Mouse (Mus musculus): ENCODE results near the gene Golga2. TPM values are rescaled to one million over a fixed set of nuclear protein-coding genes. Genes with fewer than 3 reads are reported as not detected.
"Not testable (repeated sequence)": the region's sequence is repeated elsewhere in the genome, so short reads cannot be mapped to it uniquely, and the experiment has no call there.

Gene Golga2
- polyA plus RNA-seq, 1 experiment from 2014 or later: 22.2 TPM

DNA sequence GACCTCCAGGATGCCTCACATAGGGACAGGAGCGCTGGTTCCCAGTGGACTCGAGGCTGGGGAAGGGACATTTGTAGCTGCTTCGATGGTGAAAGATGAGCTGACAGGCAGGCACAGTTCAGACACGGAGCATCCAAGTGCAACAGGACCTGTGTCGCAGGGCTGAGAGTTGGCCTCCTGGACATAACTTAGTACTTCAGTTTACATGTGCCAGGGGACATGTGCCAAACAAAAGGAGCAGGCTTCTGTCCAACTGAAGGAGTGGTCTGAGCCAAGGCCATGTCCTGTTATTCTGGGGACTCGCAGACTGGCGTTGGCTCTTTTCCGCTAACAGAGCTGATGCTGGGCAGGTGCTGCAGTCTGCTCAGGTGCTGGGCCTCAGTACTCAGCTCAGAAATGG, 7.2 kb downstream of the Golga2 start:
- 72% methylated on average over 8 of the region's 8 CpGs for WGBS
- Histone ChIP-seq H3K27me3 (replicated peaks) (no peaks in the 10 kb centered on the region), H3K9ac (no peak overlapping the region), H3K9me3 (no peaks in the 10 kb centered on the region), H3K27ac (replicated peaks) (no peak overlapping the region), H3K4me2 (no peak overlapping the region), H3K4me3 (no peak overlapping the region), H3K4me1 (peaks cover 20% of the 10 kb centered on the region), H3K36me3 (peaks cover 73% of the 10 kb centered on the region)
- ATAC-seq (ENCODE audit: extremely low read depth, insufficient number of reproducible peaks, low FRiP score, low TSS enrichment): no peak

DNA sequence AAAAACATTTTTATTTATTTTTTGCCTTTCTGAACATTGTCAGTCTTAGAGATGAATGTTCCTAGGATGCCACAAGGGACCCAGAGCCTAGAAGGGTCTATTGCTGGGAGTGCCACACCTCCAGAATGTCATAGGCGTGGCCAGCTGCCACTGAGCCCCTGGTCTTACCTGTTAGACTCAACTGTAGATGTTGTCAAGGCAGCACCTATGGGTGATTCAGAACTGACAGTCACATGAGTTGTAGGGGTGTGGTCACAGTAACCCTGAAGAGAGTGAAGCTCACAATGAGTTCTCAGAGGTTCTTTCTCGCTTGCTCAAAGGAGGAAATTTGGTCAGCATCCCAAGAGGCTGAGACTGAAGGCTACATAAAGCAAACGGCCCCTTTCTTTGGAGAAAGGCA, 8.1 kb downstream of the Golga2 start:
- no peaks in the 10 kb centered on the region for H3K27me3 ChIP-seq (replicated peaks)
- peaks cover 82% of the 10 kb centered on the region for H3K36me3 ChIP-seq
- no peak overlapping the region for H3K27ac ChIP-seq (replicated peaks)
- H3K9ac ChIP-seq: no peak overlapping the region
- 79% methylated on average over 3 of the region's 3 CpGs for WGBS
- no peak overlapping the region for H3K4me2 ChIP-seq
- no peak overlapping the region for H3K4me3 ChIP-seq
- H3K9me3 ChIP-seq: no peaks in the 10 kb centered on the region
- no peak for ATAC-seq (ENCODE audit: extremely low read depth, insufficient number of reproducible peaks, low FRiP score, low TSS enrichment)
- H3K4me1 ChIP-seq: peaks cover 17% of the 10 kb centered on the region

DNA sequence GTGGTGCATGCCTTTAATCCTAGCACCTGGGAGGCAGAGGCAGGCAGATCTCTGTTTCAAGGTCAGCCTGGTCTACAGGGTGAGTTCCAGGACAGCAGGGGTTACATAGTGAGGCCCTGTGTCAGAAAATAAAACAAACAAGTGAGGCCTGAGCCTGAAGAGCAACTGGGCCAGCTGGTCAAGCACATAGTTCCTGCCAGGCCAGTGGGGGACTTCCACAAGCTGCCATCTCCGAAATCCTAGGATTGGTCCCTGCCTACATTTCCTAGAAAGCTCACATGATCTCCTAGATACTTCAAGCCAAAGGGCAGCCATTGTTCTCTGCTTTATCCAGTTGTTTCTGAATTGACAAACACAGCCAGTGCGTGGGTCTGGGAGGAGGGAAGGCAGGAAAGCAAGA, 8.7 kb downstream of the Golga2 start:
- not testable (repeated sequence) for H3K4me3 ChIP-seq; H3K9me3 ChIP-seq; H3K27ac ChIP-seq (replicated peaks); H3K9ac ChIP-seq; H3K4me2 ChIP-seq; H3K27me3 ChIP-seq (replicated peaks); ATAC-seq (ENCODE audit: extremely low read depth, insufficient number of reproducible peaks, low FRiP score, low TSS enrichment)
- H3K4me1 ChIP-seq: peaks cover 17% of the 10 kb centered on the region
- peaks cover 88% of the 10 kb centered on the region for H3K36me3 ChIP-seq
- WGBS: 76% methylated on average over 2 of the region's 2 CpGs

DNA sequence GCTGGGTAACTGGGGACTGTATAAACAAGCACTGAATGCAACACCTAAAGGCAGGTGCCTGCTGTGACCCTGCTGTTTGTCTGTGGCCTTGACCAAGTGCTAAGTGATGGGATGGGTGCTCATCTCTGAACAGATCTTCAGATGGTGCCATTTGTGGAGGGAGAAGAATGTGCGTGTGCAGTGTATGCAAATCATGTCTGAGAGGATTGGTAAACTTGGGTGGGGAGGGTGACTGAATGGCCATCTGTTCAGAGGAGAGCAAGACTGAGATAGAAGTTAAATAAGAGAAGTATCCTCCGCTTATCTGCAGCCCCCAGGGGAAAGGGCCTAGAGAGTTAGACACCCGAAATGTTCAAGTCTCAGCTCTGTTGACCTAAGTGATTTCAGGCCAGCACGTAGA, 12.3 kb downstream of the Golga2 start:
- Histone ChIP-seq H3K9ac (no peak overlapping the region), H3K4me3 (no peak overlapping the region)
- no peak for ATAC-seq (ENCODE audit: extremely low read depth, insufficient number of reproducible peaks, low FRiP score, low TSS enrichment)

GRCm38 (mm10) chr2:32302952-32303351, 15.8 kb downstream of the Golga2 start:
- Histone ChIP-seq H3K9ac (no peak overlapping the region), H3K27ac (replicated peaks) (no peak overlapping the region), H3K27me3 (replicated peaks) (no peaks in the 10 kb centered on the region), H3K4me3 (no peak overlapping the region), H3K4me2 (no peak overlapping the region), H3K9me3 (no peaks in the 10 kb centered on the region), H3K36me3 (peaks cover 100% of the 10 kb centered on the region), H3K4me1 (no peaks in the 10 kb centered on the region)
- no peak for ATAC-seq (ENCODE audit: extremely low read depth, insufficient number of reproducible peaks, low FRiP score, low TSS enrichment)
- 84% methylated on average over 10 of the region's 10 CpGs for WGBS

More for the DNA sequence above, 12.3 kb downstream of the Golga2 start:
- H3K4me1 ChIP-seq: peaks cover 3% of the 10 kb centered on the region; the same call in 1 of the 2 replicates
- 88% methylated on average over 4 of the region's 4 CpGs for WGBS
- no peaks in the 10 kb centered on the region for H3K27me3 ChIP-seq (replicated peaks)
- H3K9me3 ChIP-seq: no peaks in the 10 kb centered on the region
- no peak overlapping the region for H3K27ac ChIP-seq (replicated peaks)
- H3K36me3 ChIP-seq: peaks cover 99% of the 10 kb centered on the region
- H3K4me2 ChIP-seq: no peak overlapping the region

DNA sequence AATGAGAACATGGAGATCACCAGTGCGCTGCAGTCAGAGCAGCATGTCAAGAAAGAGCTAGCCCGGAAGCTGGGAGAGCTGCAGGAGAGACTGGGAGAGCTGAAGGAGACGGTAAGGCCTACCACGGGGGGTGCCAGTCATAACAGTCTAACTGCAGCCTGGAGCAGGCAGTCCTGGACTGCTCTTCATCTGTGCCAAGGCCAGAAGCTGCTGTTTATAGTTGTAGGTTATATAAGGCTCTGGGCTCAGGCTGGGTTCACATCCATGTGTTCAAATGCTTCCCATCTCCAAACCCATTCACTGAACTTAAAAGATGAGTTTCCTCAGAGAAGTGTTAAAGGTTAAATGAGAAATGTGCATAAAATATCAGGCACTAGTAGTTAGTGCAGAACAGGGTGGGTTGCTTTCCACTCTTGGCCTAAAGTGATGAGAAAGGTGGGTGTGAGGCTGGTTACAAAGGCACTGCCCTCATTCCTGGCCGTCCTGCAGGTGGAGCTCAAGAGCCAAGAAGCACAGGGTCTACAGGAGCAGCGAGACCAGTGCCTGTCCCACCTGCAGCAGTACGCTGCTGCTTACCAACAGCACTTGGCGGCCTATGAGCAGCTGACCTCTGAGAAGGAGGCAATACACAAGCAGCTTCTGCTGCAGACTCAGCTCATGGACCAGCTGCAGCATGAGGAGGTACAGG, 17.1 kb downstream of the Golga2 start:
- no peaks in the 10 kb centered on the region for H3K4me1 ChIP-seq
- no peaks in the 10 kb centered on the region for H3K9me3 ChIP-seq
- no peak overlapping the region for H3K9ac ChIP-seq
- H3K27ac ChIP-seq (replicated peaks): no peak overlapping the region
- H3K27me3 ChIP-seq (replicated peaks): no peaks in the 10 kb centered on the region
- ATAC-seq (ENCODE audit: extremely low read depth, insufficient number of reproducible peaks, low FRiP score, low TSS enrichment): no peak
- no peak overlapping the region for H3K4me2 ChIP-seq
- WGBS: 55% methylated on average over 8 of the region's 8 CpGs
- H3K36me3 ChIP-seq: peaks cover 100% of the 10 kb centered on the region
- no peak overlapping the region for H3K4me3 ChIP-seq

- H3K4me1 ChIP-seq: peaks cover 9% of the 10 kb centered on the region; the same call in 1 of the 2 replicates
- no peak overlapping the region for H3K9ac ChIP-seq
- no peak overlapping the region for H3K27ac ChIP-seq (replicated peaks)
- no peaks in the 10 kb centered on the region for H3K9me3 ChIP-seq
- H3K4me3 ChIP-seq: no peak overlapping the region
- peaks cover 9% of the 10 kb centered on the region; the same call in 1 of the 2 replicates for H3K27me3 ChIP-seq (replicated peaks)
- ATAC-seq (ENCODE audit: extremely low read depth, insufficient number of reproducible peaks, low FRiP score, low TSS enrichment): no peak
- WGBS: 84% methylated on average over 5 of the region's 5 CpGs
- no peak overlapping the region for H3K4me2 ChIP-seq
- H3K36me3 ChIP-seq: peaks cover 92% of the 10 kb centered on the region
Measured at GRCm38 (mm10) chr2:32305668-32306067, 18.5 kb downstream of the Golga2 start.

- H3K4me1 ChIP-seq: peaks cover 12% of the 10 kb centered on the region
- H3K27ac ChIP-seq (replicated peaks): no peak overlapping the region
- ATAC-seq (ENCODE audit: extremely low read depth, insufficient number of reproducible peaks, low FRiP score, low TSS enrichment): no peak
- H3K27me3 ChIP-seq (replicated peaks): peaks cover 13% of the 10 kb centered on the region
- H3K36me3 ChIP-seq: peaks cover 86% of the 10 kb centered on the region
- no peaks in the 10 kb centered on the region for H3K9me3 ChIP-seq
- WGBS: 80% methylated on average over 9 of the region's 9 CpGs
- H3K4me3 ChIP-seq: no peak overlapping the region
- no peak overlapping the region for H3K4me2 ChIP-seq
- H3K9ac ChIP-seq: no peak overlapping the region
Measured at GRCm38 (mm10) chr2:32306176-32306575, 19.0 kb downstream of the Golga2 start.

DNA sequence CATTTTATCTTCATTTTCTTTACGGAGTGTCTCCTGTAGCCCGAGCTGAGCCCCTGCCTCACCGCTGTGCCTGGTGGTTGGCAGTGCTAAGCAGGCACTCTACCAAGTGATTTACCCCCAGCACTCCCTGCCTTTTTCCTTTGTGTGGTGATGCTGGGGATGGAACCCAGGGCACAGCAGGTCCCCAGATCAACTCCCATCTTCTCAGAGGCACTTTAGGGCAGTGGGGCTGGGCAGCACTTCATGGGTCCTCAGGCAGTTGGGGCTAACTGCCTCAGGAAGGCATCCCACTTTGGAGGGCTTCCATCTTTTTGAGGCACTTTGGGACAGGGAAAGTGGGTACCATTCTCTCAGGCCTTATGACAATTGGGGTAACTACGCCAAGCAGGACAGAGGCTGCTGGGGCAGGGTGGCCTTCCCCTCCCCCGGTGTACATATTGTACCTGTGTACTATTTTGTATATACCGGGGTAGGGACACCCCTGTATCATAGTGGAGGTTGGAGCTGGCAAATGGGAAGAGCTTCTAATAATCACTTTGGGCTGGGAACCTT, 20.1 kb downstream of the Golga2 start:
- H3K4me1 ChIP-seq: peaks cover 23% of the 10 kb centered on the region
- H3K27me3 ChIP-seq (replicated peaks): peaks cover 17% of the 10 kb centered on the region
- no peak for ATAC-seq (ENCODE audit: extremely low read depth, insufficient number of reproducible peaks, low FRiP score, low TSS enrichment)

DNA sequence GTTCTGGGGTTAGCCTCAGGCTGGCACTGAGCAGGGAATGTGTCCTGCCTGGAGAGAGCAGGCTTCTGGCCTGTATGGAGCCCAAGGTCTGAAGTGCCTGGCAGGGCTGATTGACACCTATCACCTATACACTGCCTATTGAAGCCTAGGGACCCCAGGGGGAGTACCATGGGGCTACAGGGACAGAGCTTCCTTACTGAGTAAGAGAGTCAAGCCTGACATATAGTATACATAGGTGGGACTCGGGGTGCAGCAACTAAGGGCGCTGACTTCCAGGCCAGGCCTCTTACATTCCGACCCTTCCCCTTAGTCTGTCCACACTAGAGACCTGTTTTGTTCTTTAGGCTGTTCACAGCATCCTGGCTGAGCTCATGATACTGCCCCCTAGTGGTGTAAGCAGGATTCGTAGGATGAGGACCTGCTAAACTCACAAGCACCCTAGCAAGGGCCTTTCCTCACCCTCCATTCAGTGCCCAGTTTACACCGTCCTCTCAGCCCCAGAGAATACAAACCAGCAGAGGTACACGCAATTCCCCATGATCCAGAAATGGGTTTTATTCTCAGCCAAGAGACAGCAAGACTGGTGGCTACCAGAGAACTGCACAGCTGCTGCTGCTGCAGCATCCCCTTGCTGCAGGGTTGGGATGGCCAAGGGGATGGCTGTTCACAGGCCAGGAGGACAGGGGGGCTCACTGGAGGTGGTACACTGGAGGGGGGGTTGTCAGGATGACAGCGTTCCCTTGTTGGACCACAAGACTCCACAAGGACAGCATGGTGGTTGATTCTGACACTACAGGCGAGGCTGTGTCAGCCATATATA, 21.0 kb downstream of the Golga2 start:
- Histone ChIP-seq H3K27ac (replicated peaks) (no peak overlapping the region), H3K4me2 (no peak overlapping the region), H3K4me3 (no peak overlapping the region), H3K36me3 (peaks cover 67% of the 10 kb centered on the region), H3K9me3 (no peaks in the 10 kb centered on the region), H3K9ac (no peak overlapping the region), H3K4me1 (peaks cover 28% of the 10 kb centered on the region), H3K27me3 (replicated peaks) (peaks cover 17% of the 10 kb centered on the region)
- no peak for ATAC-seq (ENCODE audit: extremely low read depth, insufficient number of reproducible peaks, low FRiP score, low TSS enrichment)
- WGBS: 44% methylated on average over 8 of the region's 8 CpGs

More for the DNA sequence above, 20.1 kb downstream of the Golga2 start:
- WGBS: 74% methylated on average over 6 of the region's 6 CpGs
- H3K9me3 ChIP-seq: no peaks in the 10 kb centered on the region
- no peak overlapping the region for H3K9ac ChIP-seq
- H3K36me3 ChIP-seq: peaks cover 75% of the 10 kb centered on the region
- no peak overlapping the region for H3K27ac ChIP-seq (replicated peaks)
- H3K4me2 ChIP-seq: no peak overlapping the region
- no peak overlapping the region for H3K4me3 ChIP-seq

- peaks cover 58% of the 10 kb centered on the region for H3K36me3 ChIP-seq
- no peak overlapping the region for H3K9ac ChIP-seq
Measured at GRCm38 (mm10) chr2:32308870-32309568, 21.8 kb downstream of the Golga2 start.

More at GRCm38 (mm10) chr2:32308870-32309568, 21.8 kb downstream of the Golga2 start:
- Histone ChIP-seq H3K4me1 (peaks cover 28% of the 10 kb centered on the region), H3K27ac (replicated peaks) (no peak overlapping the region), H3K9me3 (no peaks in the 10 kb centered on the region), H3K4me3 (no peak overlapping the region), H3K27me3 (replicated peaks) (peaks cover 20% of the 10 kb centered on the region), H3K4me2 (no peak overlapping the region)
- no peak for ATAC-seq (ENCODE audit: extremely low read depth, insufficient number of reproducible peaks, low FRiP score, low TSS enrichment)
- 90% methylated on average over 16 of the region's 16 CpGs for WGBS
